Mouse (Mus musculus) neural tube, embryonic 11.5 days (tissue): ENCODE results near the gene Olfr56. TPM values are rescaled to one million over a fixed set of nuclear protein-coding genes. Genes with fewer than 3 reads are reported as not detected.
"Not testable (repeated sequence)": the region's sequence is repeated elsewhere in the genome, so short reads cannot be mapped to it uniquely, and the experiment has no call there.

Experiments
- ATAC-seq: fragments of 200-750 bp; cut with Nextera tagmentation; 2 replicates; pipeline ENCODE4 v1.8.0; 2017; ENCODE audit warnings: moderate number of reproducible peaks, mild to moderate bottlenecking, moderate TSS enrichment, moderate library complexity; ENCODE audit not compliant: insufficient read depth, low FRiP score, low TSS enrichment
- DNase-seq: peaks from one replicate; pipeline ENCODE4 v3.0.0-alpha.2; 2015; ENCODE audit warnings: low spot score
- H3K27ac ChIP-seq: fragments of 300-500 bp; sonication (generic); 2 replicates; pipeline ENCODE4 v1.5.1; 2014; ENCODE audit warnings: low read depth, mild to moderate bottlenecking, low read length
- H3K27me3 ChIP-seq: fragments of 300-500 bp; sonication (generic); 2 replicates; pipeline ENCODE4 v1.6.1; 2014; ENCODE audit warnings: mild to moderate bottlenecking, low read length, mixed read lengths; ENCODE audit not compliant: control insufficient read depth, insufficient read depth
- H3K36me3 ChIP-seq: fragments of 300-500 bp; sonication (generic); 2 replicates; pipeline ENCODE4 v1.6.1; 2014; ENCODE audit warnings: mild to moderate bottlenecking, low read length, moderate library complexity, mixed read lengths; ENCODE audit not compliant: control insufficient read depth, insufficient read depth
- H3K4me1 ChIP-seq: fragments of 300-500 bp; sonication (generic); 2 replicates; pipeline ENCODE4 v1.6.1; 2014; ENCODE audit warnings: low read length, mixed read lengths; ENCODE audit not compliant: control insufficient read depth, insufficient read depth
- H3K4me2 ChIP-seq: fragments of 300-500 bp; sonication (generic); 2 replicates; pipeline ENCODE4 v1.6.1; 2014; ENCODE audit warnings: low read depth, mild to moderate bottlenecking, moderate library complexity
- H3K4me3 ChIP-seq: fragments of 300-500 bp; sonication (generic); 2 replicates; pipeline ENCODE4 v1.5.1; 2014; ENCODE audit warnings: low read depth, low read length
- H3K9ac ChIP-seq: fragments of 300-500 bp; sonication (generic); 2 replicates; pipeline ENCODE4 v1.6.1; 2014; ENCODE audit warnings: mild to moderate bottlenecking, low read length
- H3K9me3 ChIP-seq: fragments of 300-500 bp; sonication (generic); 2 replicates; pipeline ENCODE4 v1.6.1; 2016; ENCODE audit warnings: low read length; ENCODE audit not compliant: control insufficient read depth
- WGBS: fragments of 180-500 bp; shearing (Covaris S2); extraction: QIAGEN DNeasy Blood & Tissue Kit; methylation state at CpG from one replicate; pipeline ENCODE4 v1.1.7; 2014; 5-methylcytosine and 5-hydroxymethylcytosine counted together
- polyA plus RNA-seq: library from polyadenylated mRNA; unstranded; fragments of >200 nt; fragmentation: Nextera tagmentation; extraction: Ambion mirVana; gene quantifications from 2 replicates; pipeline ENCODE4 v1.2.1, GENCODE M21; 2014

Gene Olfr56
- polyA plus RNA-seq: not detected in 2 replicates

DNA sequence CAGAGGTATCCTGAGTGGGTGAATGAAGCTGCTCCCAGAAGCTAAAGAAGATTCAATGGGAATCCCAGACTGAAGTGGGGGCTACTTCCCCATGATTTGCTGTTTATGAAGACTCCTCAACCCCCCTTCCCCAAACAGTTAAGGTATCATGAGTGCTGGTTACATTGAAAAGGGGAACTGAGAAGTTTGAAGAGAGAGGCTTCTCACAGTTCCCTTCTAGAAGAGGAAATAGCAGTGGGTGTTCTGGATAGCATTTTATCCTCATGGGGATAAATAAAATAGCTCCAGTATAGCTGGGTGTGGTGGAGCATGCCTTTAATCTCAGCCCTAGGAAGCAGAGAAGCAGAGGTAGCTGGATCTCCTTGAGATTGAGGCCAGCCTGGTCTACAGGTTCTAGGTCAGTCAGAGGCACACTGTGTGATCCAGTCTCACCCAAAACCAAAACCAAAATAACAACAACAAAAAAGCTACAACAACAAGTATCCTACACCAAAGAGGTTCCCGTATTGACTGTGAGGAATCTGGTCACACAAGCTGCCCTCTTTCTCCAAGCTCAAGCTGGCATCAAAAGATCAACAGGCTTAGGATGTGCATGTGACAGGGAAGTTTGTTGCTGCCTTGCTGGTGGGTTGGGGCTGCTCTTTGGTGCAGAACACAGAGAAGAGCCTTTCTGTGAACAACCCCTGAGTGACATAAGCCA is at the start of gene Olfr56:
Gene Olfr56, plus strand, starts transcription at position 650 of the 700 bp plus-strand sequence.
- H3K27me3 ChIP-seq, H3K9me3 ChIP-seq, ATAC-seq: not testable (repeated sequence)

DNA sequence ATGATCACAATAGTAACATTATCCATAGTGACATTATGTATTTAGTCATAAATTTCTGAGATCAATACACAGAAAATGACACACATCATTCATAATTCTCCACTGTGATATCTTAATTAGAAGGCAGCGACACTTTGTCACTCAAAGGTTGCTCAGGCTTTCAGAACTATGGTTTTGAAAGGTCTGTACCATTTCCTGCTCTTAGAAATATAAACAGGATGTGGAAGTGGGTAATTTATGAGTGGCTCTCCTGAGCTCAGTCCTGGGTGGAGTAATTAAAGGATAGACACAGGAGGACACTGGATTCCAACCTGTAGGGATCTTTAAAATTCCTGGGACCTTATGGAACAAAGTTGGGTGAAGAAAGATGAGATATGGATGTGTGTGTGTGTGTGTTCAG is 45.3 kb upstream of the Olfr56 start:
- WGBS: 86% methylated on average over 1 of the region's 1 CpGs
- not testable (repeated sequence) for H3K9me3 ChIP-seq, H3K4me2 ChIP-seq, H3K27ac ChIP-seq, ATAC-seq, DNase-seq, H3K36me3 ChIP-seq, H3K4me1 ChIP-seq, H3K4me3 ChIP-seq, H3K9ac ChIP-seq, H3K27me3 ChIP-seq

More for the DNA sequence above, at the start of gene Olfr56:
- no CpG with 5 or more reads among the region's 1 CpGs for whole genome bisulfite sequencing
- DNase-seq, H3K9ac ChIP-seq, H3K4me3 ChIP-seq, H3K27ac ChIP-seq, H3K4me1 ChIP-seq, H3K4me2 ChIP-seq, H3K36me3 ChIP-seq: not testable (repeated sequence)

DNA sequence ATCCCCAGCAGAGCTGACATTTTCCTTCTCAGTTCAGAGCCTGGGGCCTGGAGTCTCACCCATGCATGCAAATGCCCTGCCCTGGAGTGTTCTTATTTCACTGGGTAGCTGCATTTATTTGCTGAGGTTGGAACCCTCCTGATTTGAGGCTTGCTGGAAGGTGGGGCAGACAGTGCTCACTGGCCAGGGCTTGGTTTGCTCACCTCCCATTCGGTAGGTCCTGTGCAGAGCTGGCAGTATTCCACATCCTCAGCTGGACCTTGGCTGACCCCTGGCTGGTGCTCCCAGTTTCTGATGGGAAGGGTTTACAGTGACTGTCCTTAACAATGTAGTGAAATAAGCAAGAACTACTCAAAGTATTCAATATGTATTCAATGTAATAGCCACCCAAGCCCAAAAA is 44.8 kb upstream of the Olfr56 start:
- not testable (repeated sequence) for H3K36me3 ChIP-seq, ATAC-seq, H3K4me2 ChIP-seq, H3K27ac ChIP-seq, H3K9ac ChIP-seq, DNase-seq, H3K4me1 ChIP-seq, H3K27me3 ChIP-seq, H3K9me3 ChIP-seq, H3K4me3 ChIP-seq
- WGBS: 57% methylated on average over 1 of the region's 1 CpGs

DNA sequence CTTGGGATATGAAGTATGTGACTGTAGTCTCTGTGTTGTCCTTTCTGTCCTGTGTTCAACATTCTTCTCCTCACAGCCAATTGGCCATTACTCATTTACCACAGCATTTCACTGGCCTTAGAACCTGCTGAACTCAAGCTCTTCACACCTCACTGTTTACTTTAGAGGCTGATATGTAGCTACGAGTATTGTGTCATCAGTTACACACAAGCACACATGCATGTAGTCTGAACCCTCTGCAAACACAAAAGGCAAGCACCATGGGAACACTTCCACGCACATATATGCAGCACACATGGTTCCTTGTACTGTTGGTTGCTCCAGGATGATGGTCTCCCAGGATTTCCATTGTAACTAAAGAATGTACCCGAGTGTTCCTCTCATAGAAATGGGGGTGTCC is 43.4 kb upstream of the Olfr56 start:
- H3K27ac ChIP-seq, H3K9me3 ChIP-seq, DNase-seq, H3K4me2 ChIP-seq, ATAC-seq, H3K9ac ChIP-seq, H3K36me3 ChIP-seq, H3K27me3 ChIP-seq, H3K4me1 ChIP-seq, H3K4me3 ChIP-seq: not testable (repeated sequence)
- no CpG with 5 or more reads among the region's 3 CpGs for WGBS

DNA sequence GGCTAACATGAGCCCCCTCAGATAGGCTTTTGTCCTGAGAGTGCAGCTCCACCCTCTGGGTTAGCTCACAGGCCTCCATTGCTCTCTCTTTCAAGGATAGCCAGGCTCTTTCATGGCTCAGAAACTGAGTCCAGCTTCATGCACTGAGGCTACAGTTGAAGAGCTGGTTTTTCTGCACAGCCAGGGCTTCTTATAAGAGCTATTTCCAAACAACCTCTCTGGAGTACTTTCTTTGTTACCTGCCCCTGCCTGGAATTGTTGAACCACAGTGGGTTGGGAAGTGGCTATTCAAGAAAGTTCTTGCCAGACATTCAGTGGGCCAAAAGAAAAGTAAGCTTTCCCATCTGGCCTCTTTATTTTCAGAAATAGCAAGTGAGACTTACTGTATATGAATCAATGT is 39.4 kb upstream of the Olfr56 start:
- ATAC-seq, H3K27ac ChIP-seq, H3K27me3 ChIP-seq, H3K36me3 ChIP-seq, H3K9ac ChIP-seq, H3K4me2 ChIP-seq, H3K9me3 ChIP-seq, H3K4me1 ChIP-seq, H3K4me3 ChIP-seq, DNase-seq: not testable (repeated sequence)

DNA sequence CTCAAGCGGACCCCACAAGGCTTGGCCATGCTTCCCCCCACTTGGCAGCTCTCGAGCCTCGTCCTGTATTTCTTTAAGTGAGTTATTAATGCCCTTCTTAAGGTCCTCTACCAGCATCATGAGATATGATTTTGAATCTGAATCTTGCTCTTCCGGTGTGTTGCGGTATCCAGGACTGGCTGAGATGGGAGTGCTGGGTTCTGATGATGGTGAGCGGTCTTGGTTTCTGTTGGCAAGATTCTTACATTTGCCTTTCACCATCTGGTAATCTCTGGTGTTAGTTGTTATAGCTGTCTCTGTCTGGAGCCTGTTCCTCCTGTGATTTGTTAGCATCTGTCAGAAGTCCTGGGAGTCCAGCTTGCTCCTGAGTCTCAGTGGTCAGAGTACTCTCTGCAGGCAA is 32.6 kb upstream of the Olfr56 start, which contains the start of gene Psme2b:
Gene Psme2b, minus strand, starts transcription at position 101 of the 400 bp plus-strand sequence.
- WGBS: 91% methylated on average over 6 of the region's 6 CpGs
- not testable (repeated sequence) for H3K4me3 ChIP-seq, H3K27me3 ChIP-seq, H3K9me3 ChIP-seq, H3K9ac ChIP-seq, ATAC-seq, H3K4me1 ChIP-seq, H3K36me3 ChIP-seq, H3K27ac ChIP-seq, H3K4me2 ChIP-seq, DNase-seq

DNA sequence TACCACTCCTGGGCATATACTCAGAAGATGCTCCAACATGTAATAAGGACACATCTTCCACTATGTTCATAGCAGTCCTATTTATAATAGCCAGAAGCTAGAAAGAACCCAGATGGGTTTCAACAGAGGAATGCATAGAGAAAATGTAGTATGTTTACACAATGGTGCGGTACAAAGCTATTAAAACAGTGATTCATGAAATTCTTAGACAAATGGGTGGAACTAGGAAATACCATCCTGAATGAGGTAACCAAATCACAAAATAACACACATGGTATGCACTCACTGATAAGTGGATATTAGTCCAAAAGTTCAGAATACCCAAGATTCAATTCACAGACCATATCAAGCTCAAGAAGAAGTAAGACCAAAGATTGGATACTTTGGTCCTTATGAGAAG is 4.0 kb upstream of the Olfr56 start:
- not testable (repeated sequence) for H3K4me2 ChIP-seq, DNase-seq, H3K27ac ChIP-seq, H3K36me3 ChIP-seq, ATAC-seq, H3K27me3 ChIP-seq, H3K4me3 ChIP-seq, H3K9ac ChIP-seq, H3K9me3 ChIP-seq, H3K4me1 ChIP-seq
- no CpG with 5 or more reads among the region's 1 CpGs for WGBS

DNA sequence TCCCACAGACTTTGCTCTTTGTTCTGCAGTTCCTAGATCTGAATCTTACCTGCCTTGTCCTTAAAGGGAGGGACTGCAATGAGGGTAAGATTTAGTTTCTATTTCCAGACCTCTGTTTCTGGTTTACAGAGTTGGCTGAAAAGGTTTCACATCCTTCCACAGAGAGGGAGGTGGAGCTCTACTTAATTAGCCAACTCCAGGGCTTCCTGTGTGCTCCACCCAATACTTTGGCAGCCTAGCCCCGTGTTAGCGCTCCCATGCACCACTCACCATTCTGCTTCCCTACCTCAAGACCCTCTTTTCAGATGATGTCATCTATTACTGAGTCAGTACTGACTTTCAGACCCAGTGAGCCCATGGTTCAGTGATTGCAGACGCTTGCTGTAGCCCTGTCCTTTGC is 562 bp downstream of the Olfr56 start, which contains the start of gene 9930111J21Rik1:
Gene 9930111J21Rik1, minus strand, starts transcription at position 148 of the 400 bp plus-strand sequence.
- DNase-seq, H3K4me2 ChIP-seq, ATAC-seq, H3K4me1 ChIP-seq, H3K9ac ChIP-seq, H3K27me3 ChIP-seq, H3K9me3 ChIP-seq, H3K4me3 ChIP-seq, H3K36me3 ChIP-seq, H3K27ac ChIP-seq: not testable (repeated sequence)
- WGBS: no CpG with 5 or more reads among the region's 3 CpGs

DNA sequence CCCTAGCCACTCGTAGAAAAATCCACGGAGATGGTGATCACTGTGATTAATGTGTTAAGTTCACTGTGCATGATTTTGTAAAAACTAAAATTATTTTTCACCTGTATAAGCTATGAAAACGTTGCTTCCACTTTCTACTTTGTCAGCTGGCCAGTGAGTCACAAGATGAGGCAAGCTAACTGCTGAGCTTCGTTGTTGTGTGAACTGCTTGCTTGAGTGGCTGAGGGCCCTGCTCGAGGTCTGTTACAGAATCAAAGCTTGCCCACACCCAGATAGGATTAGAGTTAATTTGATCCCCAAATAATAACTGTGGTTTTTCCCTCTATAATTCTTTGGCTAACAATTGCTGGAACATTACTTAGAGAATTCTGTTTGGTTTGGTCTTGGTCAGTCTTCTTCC is 1.4 kb downstream of the Olfr56 start:
- not testable (repeated sequence) for H3K4me1 ChIP-seq, H3K36me3 ChIP-seq, DNase-seq, H3K27ac ChIP-seq, H3K4me2 ChIP-seq, H3K9me3 ChIP-seq, H3K27me3 ChIP-seq, ATAC-seq, H3K9ac ChIP-seq, H3K4me3 ChIP-seq
- no CpG with 5 or more reads among the region's 5 CpGs for WGBS
